Comparison of ENCODE assay signal across 19 mouse cellular contexts in the genomic region with DNA sequence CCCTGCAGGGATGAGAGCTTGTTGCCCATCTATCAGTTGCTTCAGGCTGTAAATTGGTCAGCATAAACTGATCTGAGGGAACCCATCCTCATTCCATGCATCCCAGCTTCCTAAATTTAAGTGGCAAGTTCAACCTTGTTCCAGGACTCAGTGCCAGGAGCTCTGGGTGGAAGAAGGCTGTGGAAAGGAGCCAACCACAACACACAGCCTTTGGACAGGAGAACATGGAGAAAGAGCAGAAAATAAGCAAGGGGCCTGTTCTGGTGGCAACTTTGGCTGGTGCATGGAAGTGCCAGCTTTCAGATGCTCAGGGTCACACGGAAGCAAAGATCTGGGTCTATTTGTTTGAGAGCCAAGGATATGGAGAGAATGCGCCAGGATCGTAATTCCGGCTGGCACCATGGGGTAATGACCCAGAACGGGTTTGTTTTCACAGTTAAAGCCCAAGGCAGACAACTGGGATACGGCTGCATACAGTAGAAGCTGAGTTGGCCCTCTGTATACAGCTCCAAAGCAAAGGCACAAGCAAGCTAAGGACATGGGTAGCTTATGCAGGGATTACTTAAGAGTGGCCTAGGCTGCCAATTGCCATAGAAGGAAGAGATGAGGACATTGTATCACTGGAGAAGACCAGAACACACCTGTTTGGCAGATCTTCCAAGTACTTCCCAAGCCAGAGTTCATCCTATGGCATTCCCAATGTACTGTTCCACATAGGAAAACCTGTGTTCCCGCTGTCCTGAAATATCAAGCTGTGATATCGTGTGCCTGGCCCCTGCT.
A peak's percentile ranks its signal among the peaks of the same experiment; 100 is the strongest.
DNase-seq lines count a peak whose midpoint lies in the region; ATAC-seq and TF ChIP-seq lines count a peak whose summit lies in the region.
"Had no signal": no experiment of that assay in that cellular context is flagged by ENCODE, and none has a peak within 500 bp of the region (broad histone marks: within the 10 kb centered on the region; RNA-seq: fewer than 3 reads in every experiment).

No protein-coding gene starts in this region.

- H3K9ac ChIP-seq in forebrain, postnatal 0 days = no peak overlapping the region
- no peak overlapping the region for H3K9ac ChIP-seq in forebrain, embryonic 15.5 days (replicated peaks)
- no peak overlapping the region for H3K9ac ChIP-seq in kidney, embryonic 15.5 days
- H3K9ac ChIP-seq: embryonic facial prominence, embryonic 12.5 days; heart, embryonic 15.5 days had no signal

- no peak overlapping the region for H3K4me3 ChIP-seq in forebrain, postnatal 0 days (ENCODE audit: low read depth, low read length)
- no peak overlapping the region for H3K4me3 ChIP-seq in forebrain, embryonic 15.5 days
- H3K4me3 ChIP-seq in kidney, embryonic 15.5 days (replicated peaks) = no peak overlapping the region
- H3K4me3 ChIP-seq: embryonic facial prominence, embryonic 12.5 days; heart, embryonic 15.5 days; hindbrain, embryonic 10.5 days had no signal

- no peak overlapping the region for H3K4me2 ChIP-seq in forebrain, postnatal 0 days (ENCODE audit: low read depth)
- H3K4me2 ChIP-seq in forebrain, embryonic 15.5 days (replicated peaks) = no peak overlapping the region
- H3K4me2 ChIP-seq in kidney, embryonic 15.5 days = no peak overlapping the region
- H3K4me2 ChIP-seq: embryonic facial prominence, embryonic 12.5 days; heart, embryonic 15.5 days had no signal

- ATAC-seq in forebrain, postnatal 0 days = no peak
- ATAC-seq in forebrain, embryonic 15.5 days (replicated peaks) = no peak
- ATAC-seq in kidney, embryonic 15.5 days (replicated peaks; ENCODE audit: low FRiP score) = no peak
- ATAC-seq: midbrain, embryonic 16.5 days had no signal

- no peaks in the 10 kb centered on the region for H3K9me3 ChIP-seq in forebrain, postnatal 0 days (ENCODE audit: low read length)
- no peaks in the 10 kb centered on the region for H3K9me3 ChIP-seq in forebrain, embryonic 15.5 days
- H3K9me3 ChIP-seq in kidney, embryonic 15.5 days (replicated peaks) = no peaks in the 10 kb centered on the region
- H3K9me3 ChIP-seq: embryonic facial prominence, embryonic 12.5 days; heart, embryonic 15.5 days; hindbrain, embryonic 10.5 days had no signal

- no peak for TF ChIP-seq CTCF in forebrain, postnatal 0 days (IDR thresholded peaks at IDR 0.05; ENCODE audit: low read depth)

- no peaks in the 10 kb centered on the region for H3K36me3 ChIP-seq in forebrain, postnatal 0 days (ENCODE audit: insufficient read depth)
- no peaks in the 10 kb centered on the region for H3K36me3 ChIP-seq in forebrain, embryonic 15.5 days
- H3K36me3 ChIP-seq in kidney, embryonic 15.5 days = no peaks in the 10 kb centered on the region
- H3K36me3 ChIP-seq: embryonic facial prominence, embryonic 12.5 days; heart, embryonic 15.5 days; hindbrain, embryonic 10.5 days had no signal

- DNase-seq in forebrain, postnatal 0 days = peak; percentile 10
- DNase-seq in kidney, adult 8-10 months = peak; percentile 16 to 27
- peak; percentile 85 for DNase-seq in fat pad, adult 2 months (ENCODE audit: extremely low read depth, low read depth, low spot score)
- DNase-seq in kidney, postnatal 14 days = peak; percentile 11
- no peak for DNase-seq in retina, embryonic 14.5 days (ENCODE audit: low spot score)
- DNase-seq: adrenal gland, postnatal 36 days; B cell, adult 2 months; heart, adult 18-20 months; liver; lung, adult 18-20 months; lung, postnatal 14 days; right cerebral cortex, adult 18-20 months had no signal

- H3K27me3 ChIP-seq in forebrain, postnatal 0 days (ENCODE audit: insufficient read depth, low read length) = no peaks in the 10 kb centered on the region
- H3K27me3 ChIP-seq in forebrain, embryonic 15.5 days = no peaks in the 10 kb centered on the region
- H3K27me3 ChIP-seq in kidney, embryonic 15.5 days = 0 out of 2 replicates have a peak, but pooled peaks cover 10% of the 10 kb centered on the region
- H3K27me3 ChIP-seq: embryonic facial prominence, embryonic 12.5 days; heart, embryonic 15.5 days had no signal

- H3K27ac ChIP-seq in forebrain, postnatal 0 days (ENCODE audit: low read depth, low read length) = no peak overlapping the region
- H3K27ac ChIP-seq in forebrain, embryonic 15.5 days (replicated peaks) = no peak overlapping the region
- no peak overlapping the region for H3K27ac ChIP-seq in kidney, embryonic 15.5 days
- H3K27ac ChIP-seq: embryonic facial prominence, embryonic 12.5 days; heart, embryonic 15.5 days; hindbrain, embryonic 10.5 days; stomach, postnatal 0 days had no signal

- no peaks in the 10 kb centered on the region for H3K4me1 ChIP-seq in forebrain, postnatal 0 days (ENCODE audit: insufficient read depth)
- no peaks in the 10 kb centered on the region for H3K4me1 ChIP-seq in forebrain, embryonic 15.5 days
- H3K4me1 ChIP-seq in kidney, embryonic 15.5 days = peaks cover 7% of the 10 kb centered on the region
- H3K4me1 ChIP-seq: embryonic facial prominence, embryonic 12.5 days; heart, embryonic 15.5 days; hindbrain, embryonic 10.5 days had no signal

- WGBS in forebrain, postnatal 0 days = 68% methylated on average over 8 of the region's 8 CpGs
- 80% methylated on average over 8 of the region's 8 CpGs for WGBS in forebrain, embryonic 15.5 days
- 64% methylated on average over 8 of the region's 8 CpGs for WGBS in kidney, embryonic 15.5 days
